Mouse (Mus musculus) kidney, embryonic 16.5 days (tissue): Measurements from ENCODE around the gene Ppp1cb. TPM values are rescaled to one million over a fixed set of nuclear protein-coding genes. Genes with fewer than 3 reads are reported as not detected.

Experiments used
- ATAC-seq: fragments of 200-750 bp; cut with Nextera tagmentation; 2 replicates; pipeline ENCODE4 v1.8.0; 2017; ENCODE audit warnings: moderate TSS enrichment; ENCODE audit not compliant: low FRiP score, low TSS enrichment
- H3K27ac ChIP-seq: fragments of 300-500 bp; sonication (generic); 2 replicates; pipeline ENCODE4 v1.5.1; 2014; ENCODE audit warnings: low read length
- H3K27me3 ChIP-seq: fragments of 300-500 bp; sonication (generic); 2 replicates; pipeline ENCODE4 v1.6.1; 2014; ENCODE audit warnings: low read length, control low read depth, mixed read lengths; ENCODE audit not compliant: insufficient read depth
- H3K36me3 ChIP-seq: fragments of 300-500 bp; sonication (generic); 2 replicates; pipeline ENCODE4 v1.6.1; 2014; ENCODE audit warnings: low read length, control low read depth, mixed read lengths; ENCODE audit not compliant: insufficient read depth
- H3K4me1 ChIP-seq: fragments of 300-500 bp; sonication (generic); 2 replicates; pipeline ENCODE4 v1.6.1; 2014; ENCODE audit warnings: low read length, control low read depth, mixed read lengths; ENCODE audit not compliant: insufficient read depth
- H3K4me2 ChIP-seq: fragments of 300-500 bp; sonication (generic); replicated peaks from 2 replicates; pipeline ENCODE4 v1.6.1; 2014; ENCODE audit warnings: low read depth, low read length
- H3K4me3 ChIP-seq: fragments of 300-500 bp; sonication (generic); 2 replicates; pipeline ENCODE4 v1.5.1; 2014; ENCODE audit warnings: mild to moderate bottlenecking, low read length
- H3K9ac ChIP-seq: fragments of 300-500 bp; sonication (generic); replicated peaks from 2 replicates; pipeline ENCODE4 v1.6.1; 2014; ENCODE audit warnings: low read length
- H3K9me3 ChIP-seq: fragments of 300-500 bp; sonication (generic); 2 replicates; pipeline ENCODE4 v1.6.1; 2016; ENCODE audit warnings: low read length, control low read depth
- WGBS: fragments of 180-500 bp; shearing (Covaris S2); extraction: QIAGEN DNeasy Blood & Tissue Kit; methylation state at CpG from one replicate; pipeline ENCODE4 v1.1.7; 2014; 5-methylcytosine and 5-hydroxymethylcytosine counted together
- polyA plus RNA-seq: library from polyadenylated mRNA; unstranded; fragments of >200 nt; fragmentation: Nextera tagmentation; extraction: Ambion mirVana; gene quantifications from 2 replicates; pipeline ENCODE4 v1.2.1, GENCODE M21; 2015

Gene Ppp1cb
- polyA plus RNA-seq, 1 experiment from 2014 or later: 190 TPM

- ATAC-seq: no peak
- 86% methylated on average over 4 of the region's 4 CpGs for WGBS
- no peak overlapping the region for H3K4me2 ChIP-seq
Observed at GRCm38 (mm10) chr5:32472332-32473028, 13.8 kb downstream of the Ppp1cb start.

GRCm38 (mm10) chr5:32473029-32473352 is 14.3 kb downstream of the Ppp1cb start:
- no peaks in the 10 kb centered on the region for H3K36me3 ChIP-seq
- H3K27me3 ChIP-seq: no peaks in the 10 kb centered on the region
- H3K4me2 ChIP-seq: no peak overlapping the region
- H3K4me1 ChIP-seq: peaks cover 7% of the 10 kb centered on the region; the same call in 1 of the 2 replicates
- no peaks in the 10 kb centered on the region for H3K9me3 ChIP-seq
- H3K27ac ChIP-seq: no peak overlapping the region
- ATAC-seq: no peak
- no peak overlapping the region for H3K9ac ChIP-seq
- WGBS: 84% methylated on average over 2 of the region's 2 CpGs
- H3K4me3 ChIP-seq: no peak overlapping the region

More at GRCm38 (mm10) chr5:32472332-32473028, 13.8 kb downstream of the Ppp1cb start:
- H3K36me3 ChIP-seq: no peaks in the 10 kb centered on the region
- H3K9ac ChIP-seq: no peak overlapping the region
- peaks cover 7% of the 10 kb centered on the region; the same call in 1 of the 2 replicates for H3K4me1 ChIP-seq
- H3K27ac ChIP-seq: no peak overlapping the region
- no peaks in the 10 kb centered on the region for H3K27me3 ChIP-seq
- H3K9me3 ChIP-seq: no peaks in the 10 kb centered on the region
- no peak overlapping the region for H3K4me3 ChIP-seq

GRCm38 (mm10) chr5:32476501-32476900 is 17.9 kb downstream of the Ppp1cb start:
- no peaks in the 10 kb centered on the region for H3K27me3 ChIP-seq
- no peak overlapping the region for H3K27ac ChIP-seq
- ATAC-seq: no peak
- H3K4me3 ChIP-seq: no peak overlapping the region
- peaks cover 24% of the 10 kb centered on the region for H3K36me3 ChIP-seq
- H3K9ac ChIP-seq: no peak overlapping the region
- H3K4me2 ChIP-seq: no peak overlapping the region
- peaks cover 4% of the 10 kb centered on the region; the same call in 1 of the 2 replicates for H3K4me1 ChIP-seq
- H3K9me3 ChIP-seq: no peaks in the 10 kb centered on the region

GRCm38 (mm10) chr5:32478972-32479371 is 20.3 kb downstream of the Ppp1cb start:
- no peak overlapping the region for H3K4me2 ChIP-seq
- H3K36me3 ChIP-seq: peaks cover 29% of the 10 kb centered on the region
- H3K27me3 ChIP-seq: no peaks in the 10 kb centered on the region
- no peaks in the 10 kb centered on the region for H3K4me1 ChIP-seq
- H3K27ac ChIP-seq: no peak overlapping the region
- H3K9me3 ChIP-seq: no peaks in the 10 kb centered on the region
- ATAC-seq: no peak
- 83% methylated on average over 4 of the region's 4 CpGs for WGBS
- no peak overlapping the region for H3K9ac ChIP-seq
- no peak overlapping the region for H3K4me3 ChIP-seq

GRCm38 (mm10) chr5:32485430-32485829 is 26.8 kb downstream of the Ppp1cb start:
- Histone ChIP-seq H3K27me3 (no peaks in the 10 kb centered on the region), H3K9ac (no peak overlapping the region), H3K4me3 (no peak overlapping the region), H3K36me3 (peaks cover 52% of the 10 kb centered on the region), H3K27ac (no peak overlapping the region), H3K4me1 (no peaks in the 10 kb centered on the region), H3K9me3 (no peaks in the 10 kb centered on the region), H3K4me2 (no peak overlapping the region)
- no peak for ATAC-seq
- 83% methylated on average over 3 of the region's 3 CpGs for WGBS

GRCm38 (mm10) chr5:32488044-32488443 is 29.4 kb downstream of the Ppp1cb start:
- 84% methylated on average over 2 of the region's 2 CpGs for WGBS
- Histone ChIP-seq H3K9me3 (no peaks in the 10 kb centered on the region), H3K4me3 (no peak overlapping the region), H3K9ac (no peak overlapping the region), H3K36me3 (peaks cover 49% of the 10 kb centered on the region), H3K4me1 (no peaks in the 10 kb centered on the region), H3K27me3 (no peaks in the 10 kb centered on the region), H3K27ac (no peak overlapping the region), H3K4me2 (no peak overlapping the region)
- no peak for ATAC-seq

GRCm38 (mm10) chr5:32494084-32494700 is 35.5 kb downstream of the Ppp1cb start:
- Histone ChIP-seq H3K4me3 (no peak overlapping the region), H3K36me3 (peaks cover 37% of the 10 kb centered on the region), H3K9ac (no peak overlapping the region), H3K4me1 (no peaks in the 10 kb centered on the region), H3K9me3 (no peaks in the 10 kb centered on the region), H3K27me3 (no peaks in the 10 kb centered on the region), H3K27ac (no peak overlapping the region), H3K4me2 (no peak overlapping the region)
- no peak for ATAC-seq
- 65% methylated on average over 3 of the region's 3 CpGs for WGBS

GRCm38 (mm10) chr5:32508766-32509165 is 50.1 kb downstream of the Ppp1cb start:
- 53% methylated on average over 3 of the region's 3 CpGs for WGBS
- Histone ChIP-seq H3K9me3 (no peaks in the 10 kb centered on the region), H3K27me3 (no peaks in the 10 kb centered on the region), H3K4me1 (no peaks in the 10 kb centered on the region), H3K4me3 (no peak overlapping the region), H3K27ac (no peak overlapping the region), H3K36me3 (peaks cover 12% of the 10 kb centered on the region; the same call in 1 of the 2 replicates), H3K9ac (no peak overlapping the region), H3K4me2 (no peak overlapping the region)
- ATAC-seq: no peak

- 54% methylated on average over 1 of the region's 1 CpGs for WGBS
- Histone ChIP-seq H3K9me3 (no peaks in the 10 kb centered on the region), H3K27me3 (no peaks in the 10 kb centered on the region), H3K9ac (no peak overlapping the region), H3K27ac (no peak overlapping the region), H3K4me3 (no peak overlapping the region), H3K36me3 (no peaks in the 10 kb centered on the region), H3K4me2 (no peak overlapping the region), H3K4me1 (no peaks in the 10 kb centered on the region)
- ATAC-seq: no peak
Observed at GRCm38 (mm10) chr5:32520381-32520780, 61.7 kb downstream of the Ppp1cb start.

GRCm38 (mm10) chr5:32549449-32549848 is 90.8 kb downstream of the Ppp1cb start:
- no peaks in the 10 kb centered on the region for H3K4me1 ChIP-seq
- H3K27ac ChIP-seq: no peak overlapping the region
- H3K9ac ChIP-seq: no peak overlapping the region
- ATAC-seq: no peak
- H3K36me3 ChIP-seq: no peaks in the 10 kb centered on the region
- H3K27me3 ChIP-seq: no peaks in the 10 kb centered on the region
- H3K4me2 ChIP-seq: no peak overlapping the region
- H3K4me3 ChIP-seq: no peak overlapping the region
- WGBS: 70% methylated on average over 2 of the region's 2 CpGs
- H3K9me3 ChIP-seq: no peaks in the 10 kb centered on the region
